Mouse (Mus musculus) heart, embryonic 12.5 days (tissue): ENCODE measurements around the gene Irf4. TPM values are rescaled to one million over a fixed set of nuclear protein-coding genes. Genes with fewer than 3 reads are reported as not detected.

Experiments used
- ATAC-seq: fragments of 200-750 bp; cut with Nextera tagmentation; 2 replicates; pipeline ENCODE4 v1.8.0; 2017; ENCODE audit warnings: moderate TSS enrichment, moderate library complexity; ENCODE audit not compliant: insufficient number of reproducible peaks, low FRiP score
- H3K27ac ChIP-seq: fragments of 300-500 bp; sonication (generic); 2 replicates; pipeline ENCODE4 v1.5.1; 2016; ENCODE audit warnings: mild to moderate bottlenecking, moderate library complexity; ENCODE audit not compliant: poor library complexity, severe bottlenecking
- H3K27me3 ChIP-seq: fragments of 300-500 bp; sonication (generic); replicated peaks from 2 replicates; pipeline ENCODE4 v1.6.1; 2016; ENCODE audit warnings: mild to moderate bottlenecking, moderate library complexity
- H3K36me3 ChIP-seq: fragments of 300-500 bp; sonication (generic); 2 replicates; pipeline ENCODE4 v1.6.1; 2016; ENCODE audit warnings: mild to moderate bottlenecking, moderate library complexity
- H3K4me1 ChIP-seq: fragments of 300-500 bp; sonication (generic); replicated peaks from 2 replicates; pipeline ENCODE4 v1.6.1; 2016; ENCODE audit warnings: mild to moderate bottlenecking
- H3K4me2 ChIP-seq: fragments of 300-500 bp; sonication (generic); 2 replicates; pipeline ENCODE4 v1.6.1; 2016; ENCODE audit warnings: mild to moderate bottlenecking, moderate library complexity
- H3K4me3 ChIP-seq: fragments of 300-500 bp; sonication (generic); 2 replicates; pipeline ENCODE4 v1.5.1; 2016; ENCODE audit warnings: mild to moderate bottlenecking
- H3K9ac ChIP-seq: fragments of 300-500 bp; sonication (generic); 2 replicates; pipeline ENCODE4 v1.6.1; 2016; ENCODE audit warnings: mild to moderate bottlenecking, moderate library complexity
- H3K9me3 ChIP-seq: fragments of 300-500 bp; sonication (generic); replicated peaks from 2 replicates; pipeline ENCODE4 v1.6.1; 2016; ENCODE audit warnings: mild to moderate bottlenecking, moderate library complexity
- WGBS: fragments of 180-500 bp; shearing (Covaris S2); methylation state at CpG from one replicate; pipeline ENCODE4 v1.1.7; 2016; 5-methylcytosine and 5-hydroxymethylcytosine counted together
- polyA plus RNA-seq: library from polyadenylated mRNA; unstranded; fragments of >200 nt; fragmentation: Nextera tagmentation; extraction: Ambion mirVana; gene quantifications from 2 replicates; pipeline ENCODE4 v1.2.1, GENCODE M21; 2016

Irf4 gene
- polyA plus RNA-seq, 1 experiment from 2014 or later: 0.09 TPM

- Histone ChIP-seq H3K9ac (no peak overlapping the region), H3K4me3 (no peak overlapping the region), H3K27ac (no peak overlapping the region), H3K27me3 (no peaks in the 10 kb centered on the region), H3K36me3 (no peaks in the 10 kb centered on the region), H3K9me3 (peaks cover 7% of the 10 kb centered on the region; the same call in 1 of the 2 replicates), H3K4me2 (no peak overlapping the region), H3K4me1 (peaks cover 32% of the 10 kb centered on the region)
- no peak for ATAC-seq
- 48% methylated on average over 2 of the region's 2 CpGs for WGBS
These were observed 38.0 kb downstream of the Irf4 start for GRCm38 (mm10) chr13:30787036-30787320.

- peaks cover 27% of the 10 kb centered on the region for H3K4me1 ChIP-seq
- 97% methylated on average over 2 of the region's 2 CpGs for WGBS
- H3K9ac ChIP-seq: no peak overlapping the region
- H3K27me3 ChIP-seq: no peaks in the 10 kb centered on the region
- no peak overlapping the region for H3K4me3 ChIP-seq
- no peak for ATAC-seq
- H3K4me2 ChIP-seq: no peak overlapping the region
- peaks cover 7% of the 10 kb centered on the region; the same call in 1 of the 2 replicates for H3K9me3 ChIP-seq
- no peaks in the 10 kb centered on the region for H3K36me3 ChIP-seq
- no peak overlapping the region for H3K27ac ChIP-seq
These were observed 38.5 kb downstream of the Irf4 start for GRCm38 (mm10) chr13:30787556-30787955.

GRCm38 (mm10) chr13:30787960-30788359, 38.9 kb downstream of the Irf4 start:
- no peak overlapping the region for H3K4me3 ChIP-seq
- H3K4me1 ChIP-seq: peaks cover 27% of the 10 kb centered on the region
- no peaks in the 10 kb centered on the region for H3K36me3 ChIP-seq
- WGBS: 87% methylated on average over 4 of the region's 4 CpGs
- no peak overlapping the region for H3K4me2 ChIP-seq
- H3K9ac ChIP-seq: no peak overlapping the region
- H3K27me3 ChIP-seq: no peaks in the 10 kb centered on the region
- ATAC-seq: no peak
- H3K9me3 ChIP-seq: peaks cover 7% of the 10 kb centered on the region; the same call in 1 of the 2 replicates
- no peak overlapping the region for H3K27ac ChIP-seq

- H3K4me3 ChIP-seq: no peak overlapping the region
- H3K27me3 ChIP-seq: no peaks in the 10 kb centered on the region
- no peak overlapping the region for H3K27ac ChIP-seq
- WGBS: 76% methylated on average over 3 of the region's 3 CpGs
- no peaks in the 10 kb centered on the region for H3K36me3 ChIP-seq
- H3K4me2 ChIP-seq: no peak overlapping the region
- no peak overlapping the region for H3K9ac ChIP-seq
- peaks cover 29% of the 10 kb centered on the region for H3K4me1 ChIP-seq
- peaks cover 7% of the 10 kb centered on the region; the same call in 1 of the 2 replicates for H3K9me3 ChIP-seq
- ATAC-seq: no peak
These were observed 39.4 kb downstream of the Irf4 start for GRCm38 (mm10) chr13:30788421-30788820.

- Histone ChIP-seq H3K36me3 (no peaks in the 10 kb centered on the region), H3K9me3 (peaks cover 7% of the 10 kb centered on the region; the same call in 1 of the 2 replicates), H3K4me3 (no peak overlapping the region), H3K9ac (no peak overlapping the region), H3K4me1 (peaks cover 28% of the 10 kb centered on the region), H3K27me3 (no peaks in the 10 kb centered on the region), H3K4me2 (no peak overlapping the region), H3K27ac (no peak overlapping the region)
- 78% methylated on average over 5 of the region's 5 CpGs for WGBS
- no peak for ATAC-seq
These were observed 41.0 kb downstream of the Irf4 start for GRCm38 (mm10) chr13:30790016-30790415.

GRCm38 (mm10) chr13:30792308-30792707, 43.3 kb downstream of the Irf4 start:
- H3K4me1 ChIP-seq: peaks cover 15% of the 10 kb centered on the region
- H3K27me3 ChIP-seq: no peaks in the 10 kb centered on the region
- peaks cover 7% of the 10 kb centered on the region; the same call in 1 of the 2 replicates for H3K9me3 ChIP-seq
- no peak overlapping the region for H3K4me2 ChIP-seq
- H3K4me3 ChIP-seq: no peak overlapping the region
- no peak overlapping the region for H3K9ac ChIP-seq
- H3K36me3 ChIP-seq: no peaks in the 10 kb centered on the region
- no peak overlapping the region for H3K27ac ChIP-seq
- no peak for ATAC-seq
- WGBS: 46% methylated on average over 9 of the region's 9 CpGs

GRCm38 (mm10) chr13:30792741-30793140, 43.7 kb downstream of the Irf4 start:
- ATAC-seq: no peak
- 0 out of 2 replicates have a peak, but pooled peaks cover 12% of the 10 kb centered on the region for H3K4me1 ChIP-seq
- WGBS: 36% methylated on average over 3 of the region's 3 CpGs
- H3K9me3 ChIP-seq: peaks cover 3% of the 10 kb centered on the region; the same call in 1 of the 2 replicates
- H3K27ac ChIP-seq: no peak overlapping the region
- no peaks in the 10 kb centered on the region for H3K36me3 ChIP-seq
- H3K4me2 ChIP-seq: no peak overlapping the region
- no peaks in the 10 kb centered on the region for H3K27me3 ChIP-seq
- no peak overlapping the region for H3K9ac ChIP-seq
- H3K4me3 ChIP-seq: no peak overlapping the region

- H3K4me2 ChIP-seq: no peak overlapping the region
- WGBS: 77% methylated on average over 4 of the region's 4 CpGs
- no peaks in the 10 kb centered on the region for H3K36me3 ChIP-seq
- 0 out of 2 replicates have a peak, but pooled peaks cover 12% of the 10 kb centered on the region for H3K4me1 ChIP-seq
- no peak overlapping the region for H3K9ac ChIP-seq
- H3K27ac ChIP-seq: no peak overlapping the region
- H3K4me3 ChIP-seq: no peak overlapping the region
- H3K9me3 ChIP-seq: no peaks in the 10 kb centered on the region
- no peaks in the 10 kb centered on the region for H3K27me3 ChIP-seq
- no peak for ATAC-seq
These were observed 44.2 kb downstream of the Irf4 start for GRCm38 (mm10) chr13:30793196-30793595.

- no peaks in the 10 kb centered on the region for H3K27me3 ChIP-seq
- no peaks in the 10 kb centered on the region for H3K9me3 ChIP-seq
- H3K36me3 ChIP-seq: no peaks in the 10 kb centered on the region
- H3K4me2 ChIP-seq: no peak overlapping the region
- 0 out of 2 replicates have a peak, but pooled peaks cover 12% of the 10 kb centered on the region for H3K4me1 ChIP-seq
- H3K4me3 ChIP-seq: no peak overlapping the region
- H3K9ac ChIP-seq: no peak overlapping the region
- H3K27ac ChIP-seq: no peak overlapping the region
- 71% methylated on average over 5 of the region's 5 CpGs for WGBS
- no peak for ATAC-seq
These were observed 44.6 kb downstream of the Irf4 start for GRCm38 (mm10) chr13:30793616-30794015.

GRCm38 (mm10) chr13:30795960-30796359, 46.9 kb downstream of the Irf4 start:
- Histone ChIP-seq H3K9ac (no peak overlapping the region), H3K4me2 (no peak overlapping the region), H3K27me3 (no peaks in the 10 kb centered on the region), H3K27ac (no peak overlapping the region), H3K4me3 (no peak overlapping the region), H3K36me3 (no peaks in the 10 kb centered on the region), H3K9me3 (no peaks in the 10 kb centered on the region), H3K4me1 (0 out of 2 replicates have a peak, but pooled peaks cover 12% of the 10 kb centered on the region)
- 80% methylated on average over 4 of the region's 4 CpGs for WGBS
- no peak for ATAC-seq

GRCm38 (mm10) chr13:30801886-30802285, 52.9 kb downstream of the Irf4 start:
- H3K36me3 ChIP-seq: no peaks in the 10 kb centered on the region
- H3K27me3 ChIP-seq: no peaks in the 10 kb centered on the region
- no peak overlapping the region for H3K4me3 ChIP-seq
- no peak overlapping the region for H3K4me2 ChIP-seq
- 85% methylated on average over 4 of the region's 4 CpGs for WGBS
- no peak for ATAC-seq
- no peak overlapping the region for H3K9ac ChIP-seq
- H3K4me1 ChIP-seq: no peaks in the 10 kb centered on the region
- no peaks in the 10 kb centered on the region for H3K9me3 ChIP-seq
- H3K27ac ChIP-seq: no peak overlapping the region

- 83% methylated on average over 5 of the region's 5 CpGs for WGBS
- Histone ChIP-seq H3K4me1 (no peaks in the 10 kb centered on the region), H3K4me3 (no peak overlapping the region)
These were observed 53.4 kb downstream of the Irf4 start for GRCm38 (mm10) chr13:30802336-30802955.

More at GRCm38 (mm10) chr13:30802336-30802955, 53.4 kb downstream of the Irf4 start:
- H3K36me3 ChIP-seq: no peaks in the 10 kb centered on the region
- no peaks in the 10 kb centered on the region for H3K27me3 ChIP-seq
- no peaks in the 10 kb centered on the region for H3K9me3 ChIP-seq
- no peak overlapping the region for H3K27ac ChIP-seq
- no peak for ATAC-seq
- H3K4me2 ChIP-seq: no peak overlapping the region
- no peak overlapping the region for H3K9ac ChIP-seq
